Mouse (Mus musculus) right cerebral cortex, adult 2 months (tissue): ENCODE measurements around the gene Hadhb.

Experiments
- DNase-seq, 2 experiments: peaks; one replicate each; pipeline ENCODE4 v3.0.0; 2021 to 2022; ENCODE audit warnings: low spot score in 2 of 2

Hadhb gene

DNA sequence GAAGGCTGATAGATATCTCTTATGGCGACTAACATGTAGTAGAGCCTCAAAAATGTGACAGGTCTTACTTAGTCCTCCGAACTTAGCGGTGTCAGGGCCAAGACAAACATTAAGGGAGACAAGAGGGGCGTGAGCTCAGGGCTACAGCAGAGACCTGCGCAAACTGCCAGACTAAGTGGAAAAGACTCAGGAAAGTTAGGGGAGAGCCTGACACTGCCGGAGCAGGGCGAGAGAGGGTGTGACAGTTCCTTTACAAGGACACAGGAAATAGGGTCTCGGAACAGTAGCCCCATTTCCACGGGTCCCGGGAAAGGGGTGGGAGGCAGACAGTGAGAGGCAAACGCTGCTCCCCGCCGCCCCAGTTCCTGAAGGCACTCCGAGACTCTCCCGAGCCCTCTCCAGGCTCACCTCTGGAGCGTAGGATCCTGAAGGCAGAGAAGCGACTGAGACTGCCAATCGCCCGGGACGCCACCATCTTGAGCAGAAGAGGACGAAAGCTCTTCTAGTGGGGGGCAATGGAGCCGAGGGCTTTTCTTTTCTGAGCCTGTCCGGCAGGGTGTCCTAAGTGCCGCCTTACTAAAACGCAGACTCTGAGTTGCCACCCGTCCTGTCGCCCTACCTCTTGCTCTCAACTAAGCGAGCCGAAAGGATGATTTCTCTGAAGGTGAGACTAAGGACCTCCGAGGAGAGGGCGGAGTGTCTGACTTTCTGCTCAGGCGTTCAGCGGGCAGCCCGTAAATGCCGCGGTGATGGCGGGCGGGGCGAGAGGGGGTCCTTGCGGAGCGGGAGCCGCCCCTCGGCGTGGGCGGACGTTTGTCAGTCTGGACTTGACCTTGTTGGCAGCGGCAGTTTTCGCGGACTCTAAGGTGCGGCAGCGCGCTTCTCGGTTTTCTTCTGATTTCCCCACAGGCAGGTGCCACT, at the start of gene Hadhb, which contains the start of gene Hadha:
Gene Hadhb, plus strand, starts transcription at position 775 of the 921 bp plus-strand sequence.
Gene Hadha, minus strand, starts transcription at position 689 of the 921 bp plus-strand sequence.
- peak; percentile 94 to 96 for DNase-seq

- no peak for DNase-seq
These were observed 49.3 kb upstream of the Hadhb start, which contains the start of gene 3110082J24Rik for GRCm38 (mm10) chr5:30105668-30106300. Gene 3110082J24Rik (minus strand): TSS chr5:30106086.

GRCm38 (mm10) chr5:30106756-30107155, 48.3 kb upstream of the Hadhb start:
- no peak for DNase-seq

DNA sequence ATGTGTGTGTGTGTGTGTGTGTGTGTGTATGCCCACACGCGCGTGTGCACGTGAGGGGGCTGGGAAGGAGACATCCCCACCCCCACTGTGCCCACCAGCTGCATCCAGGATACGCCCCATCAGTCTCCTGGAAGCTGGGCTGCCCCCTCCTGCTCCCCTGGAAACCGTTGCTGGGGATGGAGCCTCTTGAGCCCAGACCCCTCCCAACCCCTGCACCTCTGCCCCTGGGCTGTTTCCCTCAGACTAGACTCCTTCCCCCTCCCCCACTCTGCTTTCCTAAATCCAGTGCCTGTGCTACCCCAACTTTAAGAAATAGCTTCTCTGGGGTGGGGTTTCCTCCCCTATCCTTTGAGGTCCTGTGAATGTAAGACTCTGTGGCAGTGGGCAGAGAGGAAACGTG, 47.9 kb upstream of the Hadhb start:
- DNase-seq = no peak

- no peak for DNase-seq
These were observed 47.4 kb upstream of the Hadhb start for GRCm38 (mm10) chr5:30107611-30108041.

DNA sequence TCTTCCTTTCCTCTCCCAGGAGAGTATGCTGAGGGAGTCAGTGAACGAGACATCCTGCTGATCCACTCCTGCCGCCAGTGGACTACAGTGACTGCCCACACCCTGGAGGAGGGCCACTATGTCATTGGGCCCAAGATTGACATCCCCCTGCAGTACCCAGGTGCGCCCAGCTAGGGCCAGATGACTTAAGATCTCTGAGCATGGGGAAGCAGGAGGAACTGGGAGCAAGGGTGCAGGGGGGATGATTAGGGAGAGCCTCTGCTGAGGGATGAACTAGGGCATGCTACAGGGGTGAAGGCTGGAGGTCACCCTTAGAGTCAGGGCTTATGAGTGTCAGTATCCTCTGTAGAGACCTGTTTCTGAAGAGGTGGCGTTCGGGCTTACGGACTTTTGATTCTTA, 46.8 kb upstream of the Hadhb start:
- DNase-seq = no peak

- no peak for DNase-seq
These were observed 45.1 kb upstream of the Hadhb start for GRCm38 (mm10) chr5:30109899-30110298.

DNA sequence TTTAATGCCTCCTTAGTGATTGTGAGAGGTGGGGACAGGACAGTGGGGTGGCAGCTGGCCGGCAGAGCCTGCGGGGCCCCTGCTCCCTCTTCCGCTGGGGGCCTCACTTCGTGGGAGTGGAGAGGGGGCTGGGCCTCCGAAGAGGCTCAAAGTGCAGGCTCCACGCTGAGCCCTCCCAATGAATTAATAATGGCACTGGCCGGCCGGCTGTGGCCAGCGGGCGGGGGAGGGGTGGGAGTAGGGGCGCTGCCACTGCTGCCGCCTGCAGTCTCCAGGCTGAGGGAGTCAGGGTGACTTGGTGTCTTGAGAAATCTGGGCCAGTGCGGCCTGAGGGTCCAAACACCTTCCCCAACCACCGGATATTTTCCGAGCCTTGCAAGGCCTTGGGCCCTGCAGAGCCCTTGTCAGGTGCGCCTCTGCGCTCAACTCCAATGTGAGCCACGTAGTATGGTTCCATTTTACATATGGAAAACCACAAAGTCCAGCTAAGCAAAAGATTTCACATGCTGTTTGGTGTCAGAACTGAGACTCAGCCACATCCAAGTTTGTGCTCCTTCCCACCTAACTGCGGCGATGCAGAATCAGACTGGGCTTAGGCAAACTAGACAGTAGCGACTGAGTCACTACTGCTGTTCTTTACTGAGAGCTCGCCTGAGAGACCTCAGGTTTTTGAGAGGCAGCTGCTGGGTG, 44.5 kb upstream of the Hadhb start:
- no peak for DNase-seq

GRCm38 (mm10) chr5:30111126-30111525, 43.9 kb upstream of the Hadhb start:
- no peak for DNase-seq

GRCm38 (mm10) chr5:30111771-30112170, 43.3 kb upstream of the Hadhb start:
- no peak for DNase-seq

DNA sequence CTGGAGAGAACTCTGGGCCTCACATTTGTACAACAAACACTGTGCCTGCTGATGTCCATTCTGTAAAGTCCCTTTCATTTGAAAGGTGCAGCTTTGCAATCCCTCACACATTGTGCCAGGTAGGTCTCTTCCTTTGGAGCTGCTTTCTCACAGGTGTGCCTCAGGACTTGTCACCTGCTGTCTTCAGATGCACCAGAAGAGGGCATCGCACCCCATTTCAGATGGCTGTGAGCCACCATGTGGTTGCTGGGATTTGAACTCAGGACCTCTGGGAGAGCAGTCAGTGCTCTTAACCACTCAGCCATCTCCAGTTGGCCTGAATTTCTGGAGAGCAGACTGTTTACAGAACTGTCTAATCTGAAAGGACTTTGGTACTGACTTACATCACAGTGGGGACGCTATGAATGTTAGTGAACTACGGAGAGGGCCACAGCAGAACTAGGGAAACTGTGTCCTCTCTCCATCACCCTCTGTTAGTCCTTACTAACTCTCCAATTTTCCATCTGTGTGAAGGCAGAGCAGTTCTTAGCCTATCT, 42.4 kb upstream of the Hadhb start:
- no peak for DNase-seq

GRCm38 (mm10) chr5:30113881-30114760, 40.9 kb upstream of the Hadhb start:
- peak; percentile 49 to 62 for DNase-seq

DNA sequence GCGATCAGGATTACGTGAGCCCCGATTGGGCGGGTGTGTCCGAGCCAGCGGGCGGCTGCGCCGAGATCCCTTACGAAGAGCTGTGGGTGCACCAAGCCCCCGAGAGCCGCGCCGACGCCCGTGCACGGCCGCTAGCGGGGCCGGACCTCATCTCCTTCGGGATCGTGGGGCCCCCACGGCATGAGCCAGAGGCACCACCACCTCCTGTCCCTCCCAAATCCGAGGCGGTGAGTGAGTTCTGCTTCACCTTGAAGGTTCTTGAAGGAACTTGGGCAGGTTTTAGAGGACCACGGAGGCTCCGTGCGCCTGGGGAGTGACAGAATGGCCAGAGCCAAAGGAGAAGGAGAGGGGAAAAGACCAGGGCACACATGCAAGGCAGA, 40.3 kb upstream of the Hadhb start:
- DNase-seq = no peak

GRCm38 (mm10) chr5:30115718-30116117, 39.3 kb upstream of the Hadhb start:
- no peak for DNase-seq

DNA sequence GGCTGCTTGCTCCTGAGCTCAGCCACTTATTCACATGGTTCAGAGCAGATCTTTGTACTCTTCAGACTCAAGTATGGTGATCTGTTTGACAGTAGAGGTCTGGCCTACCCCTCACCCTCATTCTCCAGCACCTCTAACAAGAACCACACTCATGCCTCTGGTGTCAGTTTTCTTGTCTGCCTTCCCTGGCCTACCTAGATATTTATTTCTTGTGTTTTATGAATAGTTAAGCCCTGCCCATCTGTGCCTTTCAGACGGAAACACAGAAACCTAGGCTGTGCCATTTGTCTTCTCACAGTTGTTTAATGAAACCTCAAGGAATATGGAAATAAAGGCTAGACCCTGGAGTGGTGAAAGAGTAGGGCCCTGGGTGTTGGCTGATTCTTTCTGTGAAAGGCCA, 37.0 kb upstream of the Hadhb start:
- DNase-seq = no peak

DNA sequence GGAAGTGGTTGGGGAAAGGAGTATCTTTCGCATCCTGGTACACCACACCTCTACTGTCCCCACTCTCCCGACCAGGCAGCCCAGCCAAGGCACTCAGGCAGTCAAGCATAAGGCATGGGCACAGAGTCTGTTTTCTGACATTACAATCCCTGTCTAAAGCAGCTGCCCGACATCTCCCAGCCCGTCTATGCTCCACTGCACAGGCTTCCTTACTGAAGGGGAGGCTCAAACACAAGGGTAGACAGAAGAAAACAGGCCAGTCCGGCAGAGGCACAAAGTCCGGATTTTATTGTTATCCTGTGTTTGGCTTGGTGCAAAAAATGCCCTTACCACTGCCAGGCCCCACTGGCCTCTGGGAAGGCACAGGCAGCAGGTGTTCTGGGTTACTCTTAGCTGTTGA, 35.9 kb upstream of the Hadhb start:
- no peak for DNase-seq

DNA sequence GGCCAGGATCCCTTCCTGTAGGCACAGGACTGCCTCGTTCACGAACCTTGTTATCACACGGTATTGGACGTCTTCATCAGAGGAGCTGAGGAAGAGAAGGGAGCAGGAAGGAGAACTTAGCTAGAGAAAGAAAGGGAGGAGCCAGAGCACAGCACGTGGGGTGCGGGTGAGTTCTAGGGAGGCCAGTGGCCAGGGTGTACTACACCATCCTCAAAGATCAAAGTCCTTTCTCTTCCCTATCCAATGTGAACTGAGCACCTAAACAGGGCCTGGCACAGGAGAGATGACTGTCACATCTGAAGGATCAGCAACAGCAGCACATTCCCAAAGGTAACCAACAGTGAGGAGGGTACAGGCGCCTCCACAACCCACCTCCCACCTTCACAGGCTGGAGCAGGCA, 34.9 kb upstream of the Hadhb start:
- no peak for DNase-seq

DNA sequence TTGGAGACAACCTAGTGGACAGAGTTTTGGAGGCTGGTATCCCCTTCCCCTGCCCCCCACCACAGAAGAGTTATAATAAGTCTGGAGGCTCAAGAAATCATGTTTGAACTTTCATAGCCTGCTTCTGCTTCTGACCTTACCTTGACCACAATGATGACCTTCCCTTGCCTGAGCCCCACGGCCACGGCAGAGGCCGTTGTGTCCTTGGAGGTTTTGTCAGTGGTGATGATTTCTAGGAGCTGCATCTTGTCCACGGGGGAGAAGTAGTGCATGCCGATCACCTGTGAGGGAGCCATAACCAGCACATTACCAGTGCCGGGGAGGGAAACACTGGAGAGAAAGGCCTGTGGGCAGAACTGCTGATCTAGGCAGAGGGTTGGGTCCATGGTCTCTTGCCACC, 32.6 kb upstream of the Hadhb start:
- DNase-seq = no peak

DNA sequence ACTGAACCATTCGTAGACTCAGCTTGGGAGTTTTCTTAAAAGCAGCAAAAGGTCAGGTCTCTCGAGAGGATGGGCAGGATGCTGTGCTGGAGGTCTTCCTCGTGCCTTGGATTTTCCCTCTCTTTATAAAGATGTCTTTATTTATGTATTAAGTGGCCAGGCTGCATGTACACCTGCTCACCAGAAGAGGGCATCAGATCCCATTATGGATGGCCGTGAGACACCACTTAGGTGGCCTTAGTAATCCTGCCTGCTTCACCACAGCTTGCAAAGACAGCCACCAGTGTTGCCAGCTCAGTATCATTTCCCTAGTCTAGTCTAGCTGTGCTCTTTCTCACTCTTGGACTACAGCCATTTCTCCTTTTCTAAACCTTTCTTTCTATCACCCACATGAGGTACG, 29.5 kb upstream of the Hadhb start:
- DNase-seq = peak in 1 of 2 experiments; percentile 27

DNA sequence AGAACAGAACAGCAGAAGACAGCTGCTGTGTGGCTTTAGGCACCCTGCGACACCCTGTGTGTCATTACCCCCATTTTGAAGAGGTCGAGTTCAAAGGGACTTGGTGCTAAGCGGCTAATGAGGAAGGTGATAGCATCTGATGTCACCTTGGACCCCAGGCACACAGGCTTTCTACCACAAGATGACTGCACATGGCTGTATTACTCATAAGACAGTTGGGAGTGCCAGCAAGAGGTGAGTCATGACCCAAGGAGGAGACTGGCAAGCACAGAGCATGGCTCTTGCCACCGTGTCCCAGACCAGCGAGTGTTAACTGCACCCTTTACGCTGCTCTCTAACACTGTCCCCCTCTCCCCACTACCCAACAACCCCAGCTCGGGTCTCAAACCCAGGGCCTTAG, 28.3 kb upstream of the Hadhb start:
- no peak for DNase-seq
